Mouse (Mus musculus) neural tube, embryonic 10.5 days (tissue): ENCODE measurements at regions not wholly inside any gene's neighbourhood (a gene's known extent, or its start where the extent isn't known, plus 50 kb on each side); places are given as distances from the start of the nearest gene placed in this dataset.

Experiments
- DNase-seq: peaks from one replicate; pipeline ENCODE4 v3.0.0-alpha.2; 2017; ENCODE audit warnings: low spot score; ENCODE audit errors: extremely low spot score

DNA sequence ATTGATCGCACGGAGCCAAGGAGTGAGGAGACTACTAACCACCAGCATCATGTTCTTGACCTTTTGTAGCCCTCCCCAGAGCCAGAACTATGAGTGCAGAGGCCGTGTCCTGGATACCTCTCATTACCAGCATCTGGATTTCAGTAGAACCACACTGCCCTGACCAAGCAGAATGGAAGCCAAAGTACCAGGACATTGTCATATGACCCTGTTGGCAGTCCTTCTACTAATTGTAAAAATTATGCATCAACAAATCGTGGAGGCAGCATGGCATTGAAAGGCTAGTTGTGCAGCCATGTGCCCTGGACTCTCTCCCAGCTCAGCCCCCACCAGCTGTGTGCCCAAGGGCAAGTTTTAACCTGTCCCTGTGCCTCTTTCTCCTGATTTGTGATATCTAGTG, 135.6 kb upstream of the Dock1 start:
- DNase-seq, result no peak

DNA sequence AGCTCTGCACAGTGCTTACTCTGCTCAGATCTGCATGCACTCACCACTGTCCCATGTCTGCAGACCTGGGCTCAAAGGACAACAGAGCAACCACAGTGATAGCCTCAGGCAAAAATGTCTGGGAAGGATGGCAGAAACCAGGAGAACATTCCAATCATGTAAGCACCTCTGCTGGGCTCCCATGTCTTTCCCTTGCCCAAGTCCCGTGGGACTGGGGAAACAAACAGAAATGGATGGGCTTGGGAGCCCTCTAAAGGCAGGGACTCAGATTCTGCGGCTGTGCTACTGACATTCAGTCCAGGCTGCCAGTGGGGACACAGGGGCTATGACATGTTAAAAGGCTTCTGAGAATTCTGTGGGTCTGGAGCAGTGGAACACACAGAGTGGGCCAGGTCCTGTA, 128.8 kb upstream of the Dock1 start:
- no peak for DNase-seq

- no peak for DNase-seq
Measured at GRCm38 (mm10) chr7:134546187-134546586, 124.3 kb upstream of the Dock1 start.

- no peak for DNase-seq
Measured at GRCm38 (mm10) chr7:134549286-134549919, 121.1 kb upstream of the Dock1 start.

DNA sequence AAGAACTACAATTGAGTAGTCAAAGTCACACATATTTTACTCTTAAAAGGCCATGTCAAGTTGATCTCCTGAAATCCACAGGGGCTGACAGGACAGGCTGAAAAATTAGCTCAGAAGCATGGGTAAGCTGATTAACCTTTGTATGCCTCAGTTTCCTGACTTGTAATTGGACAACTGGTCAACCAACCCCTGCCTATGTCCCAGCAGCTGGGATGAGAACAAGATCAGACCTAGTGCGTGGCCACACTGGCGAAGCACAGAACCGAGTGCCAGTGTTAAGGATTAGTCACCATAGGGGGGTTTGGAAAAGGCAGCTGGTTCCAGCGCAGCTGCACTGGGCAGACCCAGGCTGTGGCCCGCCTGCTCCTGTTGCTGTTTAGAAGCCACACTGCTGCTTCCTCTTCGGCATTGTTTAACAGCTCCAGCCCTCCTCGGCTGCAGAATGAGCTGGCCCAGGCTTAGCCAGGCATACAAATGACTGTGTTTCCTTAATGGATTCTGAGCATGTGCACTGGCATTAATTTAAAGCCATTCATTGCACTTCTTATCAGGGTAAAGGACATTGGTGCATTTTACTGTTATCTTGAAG, 120.1 kb upstream of the Dock1 start:
- no peak for DNase-seq

GRCm38 (mm10) chr7:134552051-134552451, 118.4 kb upstream of the Dock1 start:
- DNase-seq, result no peak

GRCm38 (mm10) chr7:134556061-134556460, 114.4 kb upstream of the Dock1 start:
- DNase-seq, result no peak

DNA sequence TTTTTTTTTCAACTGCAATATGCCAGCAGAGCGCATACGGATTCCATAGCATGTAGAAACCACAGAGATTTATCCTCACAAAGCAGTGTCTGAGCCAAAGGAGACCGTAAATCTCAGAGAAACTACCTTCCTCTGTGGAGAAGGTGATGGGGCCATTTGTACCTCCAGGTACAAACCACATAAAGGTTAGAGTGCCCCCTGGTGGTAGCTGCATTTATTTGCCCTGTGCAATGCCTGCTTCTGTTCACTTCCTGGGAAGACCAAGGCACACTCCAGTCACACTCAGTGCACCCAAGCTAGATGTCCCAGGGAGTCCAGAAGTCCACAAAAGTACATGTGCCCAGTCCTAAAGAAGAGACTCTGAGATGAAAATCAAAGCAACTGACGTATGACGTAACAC, 104.1 kb upstream of the Dock1 start:
- DNase-seq, result peak; percentile 57

DNA sequence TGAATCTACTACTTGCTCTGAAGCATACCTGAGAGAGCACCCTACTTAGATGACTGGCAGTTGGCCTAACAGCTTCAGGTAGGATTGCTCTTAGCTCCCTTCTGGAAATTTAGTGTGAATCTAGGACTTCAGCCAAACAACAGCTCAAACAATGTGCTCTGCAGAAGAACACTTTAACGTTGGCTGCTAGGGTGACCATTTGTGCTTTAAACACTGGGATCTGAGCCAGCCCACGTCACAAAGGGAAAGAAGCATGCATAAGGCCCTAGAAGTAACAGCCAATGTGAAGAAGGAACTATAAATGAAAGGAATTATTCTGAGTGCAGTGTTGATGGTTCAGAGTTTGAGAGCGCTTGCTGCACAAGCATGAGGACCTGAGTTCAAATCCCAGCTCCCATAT, 101.2 kb upstream of the Dock1 start:
- DNase-seq, result no peak

DNA sequence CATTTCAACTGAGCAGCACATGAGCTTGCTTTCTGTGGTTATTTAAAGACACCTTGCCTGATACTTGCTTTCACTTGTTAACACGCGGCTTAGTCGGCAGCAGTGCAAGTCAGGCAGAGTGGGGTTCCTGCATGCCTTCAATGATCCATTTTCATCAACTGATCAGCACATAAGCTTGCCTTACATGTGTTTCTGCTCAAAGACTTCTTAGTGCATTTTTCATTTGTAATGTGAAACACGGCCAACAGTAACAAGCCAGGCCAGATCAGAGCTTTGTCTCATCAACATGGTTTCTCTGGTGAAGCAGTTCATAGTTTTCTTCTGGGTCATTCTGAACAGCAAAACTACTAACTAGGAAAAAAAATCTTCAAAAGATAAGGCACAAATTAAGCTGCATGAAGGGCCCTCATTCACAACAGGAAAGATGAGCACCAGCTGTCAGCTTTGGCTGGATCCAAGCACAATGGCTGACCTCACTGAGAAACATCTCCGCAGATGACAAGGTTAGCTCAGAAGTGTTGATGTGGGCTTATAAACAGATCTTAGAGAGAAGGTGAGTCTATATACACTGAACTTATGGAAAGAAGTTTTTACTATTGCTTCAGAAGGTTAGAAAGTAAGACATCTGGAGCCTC, 100.2 kb upstream of the Dock1 start:
- no peak for DNase-seq

GRCm38 (mm10) chr7:134581746-134582145, 88.7 kb upstream of the Dock1 start:
- no peak for DNase-seq

- no peak for DNase-seq
Measured at GRCm38 (mm10) chr7:134585478-134585877, 85.0 kb upstream of the Dock1 start.

- DNase-seq, result no peak
Measured at GRCm38 (mm10) chr7:134586990-134587389, 83.5 kb upstream of the Dock1 start.

- DNase-seq, result no peak
Measured at GRCm38 (mm10) chr7:134607886-134608285, 62.6 kb upstream of the Dock1 start.

DNA sequence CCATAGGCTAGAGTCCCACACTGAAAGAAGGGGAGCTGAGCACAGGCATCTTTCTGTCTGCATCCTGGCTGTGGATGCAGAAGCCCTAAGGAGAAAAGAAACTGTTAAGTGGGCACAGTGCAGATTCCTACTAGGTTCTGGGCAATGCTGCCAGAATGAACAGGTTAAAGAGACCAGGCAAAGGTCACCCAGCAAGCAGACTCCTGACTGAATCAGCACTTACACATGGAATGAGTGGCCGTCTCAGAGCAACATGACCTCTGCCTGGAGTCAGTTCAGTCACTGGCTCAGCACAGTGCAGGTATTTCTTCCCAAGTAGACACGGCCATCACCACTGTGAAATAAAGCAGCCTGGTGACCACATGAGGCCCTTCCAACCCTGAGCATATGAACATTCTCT, 60.3 kb upstream of the Dock1 start:
- no peak for DNase-seq

- DNase-seq, result no peak
Measured at GRCm38 (mm10) chr7:134611371-134611770, 59.1 kb upstream of the Dock1 start.

DNA sequence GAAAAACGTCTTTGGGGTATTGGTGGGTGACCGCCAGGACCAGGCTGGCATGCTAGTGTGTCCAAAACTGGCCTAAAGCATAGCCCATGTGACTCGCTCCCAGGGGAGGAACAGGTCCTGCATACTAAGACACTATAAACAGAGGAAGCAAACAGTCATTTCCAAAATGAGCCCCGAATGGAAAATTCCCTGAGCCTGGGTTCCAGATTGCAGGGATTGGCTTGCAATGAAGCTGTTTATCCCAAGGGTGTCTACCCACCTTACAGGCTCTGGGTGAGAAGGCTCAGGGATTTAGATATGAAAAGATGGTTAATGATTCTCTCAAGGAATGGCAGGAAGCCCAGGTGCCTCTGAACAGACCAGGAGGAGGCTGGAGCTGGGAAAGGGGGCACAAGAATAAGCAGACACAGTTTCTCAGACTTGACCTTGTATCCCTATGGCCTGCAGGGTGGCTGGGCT, 58.2 kb upstream of the Dock1 start:
- DNase-seq, result no peak

GRCm38 (mm10) chr7:134619220-134619975, 51.1 kb upstream of the Dock1 start:
- DNase-seq, result no peak

GRCm38 (mm10) chr7:134620006-134620405, 50.4 kb upstream of the Dock1 start:
- no peak for DNase-seq
